Mouse (Mus musculus): Measurements from ENCODE around the gene Dnah5. TPM values are rescaled to one million over a fixed set of nuclear protein-coding genes. Genes with fewer than 3 reads are reported as not detected.

Dnah5 gene
- polyA plus RNA-seq (2012; rRNA removed): 0.25 TPM in 2 replicates

GRCm38 (mm10) chr15:28203111-28204075 lies at the start of gene Dnah5:
TSS of gene Dnah5 (plus strand) at chr15:28203752.
- DNase-seq: no peak
- no peak within 1 kb of the TSS for H3K27ac ChIP-seq (ENCODE audit: insufficient read depth, low read length)
- no peak for TF ChIP-seq POLR2A (IDR thresholded peaks at IDR 0.05; ENCODE audit: borderline replicate concordance, insufficient read depth, low read length)
- no peak for TF ChIP-seq CTCF (IDR thresholded peaks at IDR 0.05; ENCODE audit: borderline replicate concordance, insufficient read depth, low read depth, low read length)
- no peaks in the 10 kb centered on the region for H3K27me3 ChIP-seq (ENCODE audit: control insufficient read depth, insufficient read depth, low read length)
- H3K4me3 ChIP-seq (replicated peaks; ENCODE audit: insufficient read depth, low read depth, low read length): no peak within 1 kb of the TSS
- no peaks in the 10 kb centered on the region for H3K4me1 ChIP-seq (ENCODE audit: control insufficient read depth, insufficient read depth, low read length)
- 57% methylated on average over 20 of the region's 20 CpGs for WGBS

GRCm38 (mm10) chr15:28154822-28155501 lies 48.6 kb upstream of the Dnah5 start:
- H3K4me1 ChIP-seq (ENCODE audit: control insufficient read depth, insufficient read depth, low read length): 0 out of 2 replicates have a peak, but pooled peaks cover 3% of the 10 kb centered on the region
- 17% methylated on average over 27 of the region's 27 CpGs for whole genome bisulfite sequencing

GRCm38 (mm10) chr15:28158771-28159489 lies 44.6 kb upstream of the Dnah5 start:
- no peak overlapping the region for H3K27ac ChIP-seq (ENCODE audit: insufficient read depth, low read length)
- H3K4me1 ChIP-seq (ENCODE audit: control insufficient read depth, insufficient read depth, low read length): 0 out of 2 replicates have a peak, but pooled peaks cover 3% of the 10 kb centered on the region
- WGBS: 3% methylated on average over 19 of the region's 19 CpGs
- H3K4me3 ChIP-seq (replicated peaks; ENCODE audit: insufficient read depth, low read depth, low read length): peak overlapping the region; percentile 63
- TF ChIP-seq CTCF (IDR thresholded peaks at IDR 0.05; ENCODE audit: borderline replicate concordance, insufficient read depth, low read depth, low read length) (no peak), POLR2A (IDR thresholded peaks at IDR 0.05; ENCODE audit: borderline replicate concordance, insufficient read depth, low read length) (no peak)
- peak; percentile 57 to 67 for DNase-seq
- no peaks in the 10 kb centered on the region for H3K27me3 ChIP-seq (ENCODE audit: control insufficient read depth, insufficient read depth, low read length)

More at GRCm38 (mm10) chr15:28154822-28155501, 48.6 kb upstream of the Dnah5 start:
- TF ChIP-seq CTCF (IDR thresholded peaks at IDR 0.05; ENCODE audit: borderline replicate concordance, insufficient read depth, low read depth, low read length): no peak
- TF ChIP-seq POLR2A (IDR thresholded peaks at IDR 0.05; ENCODE audit: borderline replicate concordance, insufficient read depth, low read length): no peak
- peak overlapping the region; percentile 48 for H3K4me3 ChIP-seq (replicated peaks; ENCODE audit: insufficient read depth, low read depth, low read length)
- peak; percentile 37 to 49 for DNase-seq
- H3K27me3 ChIP-seq (ENCODE audit: control insufficient read depth, insufficient read depth, low read length): no peaks in the 10 kb centered on the region
- H3K27ac ChIP-seq (ENCODE audit: insufficient read depth, low read length): no peak overlapping the region

GRCm38 (mm10) chr15:28162291-28162690 lies 41.3 kb upstream of the Dnah5 start:
- no peak for TF ChIP-seq CTCF (IDR thresholded peaks at IDR 0.05; ENCODE audit: borderline replicate concordance, insufficient read depth, low read depth, low read length)
- no peak for TF ChIP-seq POLR2A (IDR thresholded peaks at IDR 0.05; ENCODE audit: borderline replicate concordance, insufficient read depth, low read length)
- no peak overlapping the region for H3K4me3 ChIP-seq (replicated peaks; ENCODE audit: insufficient read depth, low read depth, low read length)
- DNase-seq: no peak
- H3K27ac ChIP-seq (ENCODE audit: insufficient read depth, low read length): no peak overlapping the region
- H3K27me3 ChIP-seq (ENCODE audit: control insufficient read depth, insufficient read depth, low read length): no peaks in the 10 kb centered on the region
- H3K4me1 ChIP-seq (ENCODE audit: control insufficient read depth, insufficient read depth, low read length): no peaks in the 10 kb centered on the region
- 94% methylated on average over 2 of the region's 2 CpGs for WGBS

- no peak for DNase-seq
- H3K27me3 ChIP-seq (ENCODE audit: control insufficient read depth, insufficient read depth, low read length): no peaks in the 10 kb centered on the region
- 92% methylated on average over 7 of the region's 7 CpGs for WGBS
- TF ChIP-seq POLR2A (IDR thresholded peaks at IDR 0.05; ENCODE audit: borderline replicate concordance, insufficient read depth, low read length) (no peak), CTCF (IDR thresholded peaks at IDR 0.05; ENCODE audit: borderline replicate concordance, insufficient read depth, low read depth, low read length) (no peak)
- no peak overlapping the region for H3K27ac ChIP-seq (ENCODE audit: insufficient read depth, low read length)
- H3K4me1 ChIP-seq (ENCODE audit: control insufficient read depth, insufficient read depth, low read length): no peaks in the 10 kb centered on the region
- H3K4me3 ChIP-seq (replicated peaks; ENCODE audit: insufficient read depth, low read depth, low read length): no peak overlapping the region
Observed at GRCm38 (mm10) chr15:28165234-28165633, 38.3 kb upstream of the Dnah5 start.

- TF ChIP-seq CTCF (IDR thresholded peaks at IDR 0.05; ENCODE audit: borderline replicate concordance, insufficient read depth, low read depth, low read length): no peak
- TF ChIP-seq POLR2A (IDR thresholded peaks at IDR 0.05; ENCODE audit: borderline replicate concordance, insufficient read depth, low read length): no peak
- 86% methylated on average over 6 of the region's 6 CpGs for WGBS
- no peaks in the 10 kb centered on the region for H3K4me1 ChIP-seq (ENCODE audit: control insufficient read depth, insufficient read depth, low read length)
- H3K4me3 ChIP-seq (replicated peaks; ENCODE audit: insufficient read depth, low read depth, low read length): no peak overlapping the region
- DNase-seq: no peak
- no peak overlapping the region for H3K27ac ChIP-seq (ENCODE audit: insufficient read depth, low read length)
- H3K27me3 ChIP-seq (ENCODE audit: control insufficient read depth, insufficient read depth, low read length): no peaks in the 10 kb centered on the region
Observed at GRCm38 (mm10) chr15:28166090-28166489, 37.5 kb upstream of the Dnah5 start.

- TF ChIP-seq POLR2A (IDR thresholded peaks at IDR 0.05; ENCODE audit: borderline replicate concordance, insufficient read depth, low read length) (no peak), CTCF (IDR thresholded peaks at IDR 0.05; ENCODE audit: borderline replicate concordance, insufficient read depth, low read depth, low read length) (no peak)
- no peak for DNase-seq
- H3K27me3 ChIP-seq (ENCODE audit: control insufficient read depth, insufficient read depth, low read length): no peaks in the 10 kb centered on the region
- H3K4me3 ChIP-seq (replicated peaks; ENCODE audit: insufficient read depth, low read depth, low read length): no peak overlapping the region
- WGBS: 92% methylated on average over 11 of the region's 11 CpGs
- no peak overlapping the region for H3K27ac ChIP-seq (ENCODE audit: insufficient read depth, low read length)
- H3K4me1 ChIP-seq (ENCODE audit: control insufficient read depth, insufficient read depth, low read length): no peaks in the 10 kb centered on the region
Observed at GRCm38 (mm10) chr15:28178951-28179350, 24.6 kb upstream of the Dnah5 start.

Data from cerebellum, adult 2 months (tissue).